Mouse (Mus musculus) thymus, postnatal 25 days (tissue): ENCODE data around the gene Cabp1.
"Not testable (repeated sequence)": the region's sequence is repeated elsewhere in the genome, so short reads cannot be mapped to it uniquely, and the experiment has no call there.

Source experiments
- DNase-seq: peaks from one replicate; pipeline ENCODE4 v3.0.0; 2022

The Cabp1 gene

DNA sequence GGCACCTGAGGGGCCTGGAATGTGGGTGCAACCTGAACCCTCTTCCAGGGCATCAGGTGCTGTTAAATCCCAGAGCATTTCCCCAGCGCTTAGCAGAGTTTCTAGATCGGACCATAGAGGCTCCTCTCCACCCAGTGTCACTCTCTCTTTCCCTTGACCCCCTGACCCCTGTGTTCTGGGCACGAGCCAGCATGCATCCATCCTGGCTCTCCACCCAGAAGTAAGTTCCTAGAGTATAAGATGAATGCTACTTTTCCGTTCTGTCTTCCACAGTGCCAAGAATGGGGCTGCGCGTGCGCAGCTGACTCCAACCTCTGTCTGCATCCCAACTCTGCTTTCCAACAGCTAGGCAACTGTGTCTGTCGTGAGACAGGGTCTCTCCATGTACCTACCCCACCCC is 24.0 kb downstream of the Cabp1 start:
- DNase-seq, result no peak

DNA sequence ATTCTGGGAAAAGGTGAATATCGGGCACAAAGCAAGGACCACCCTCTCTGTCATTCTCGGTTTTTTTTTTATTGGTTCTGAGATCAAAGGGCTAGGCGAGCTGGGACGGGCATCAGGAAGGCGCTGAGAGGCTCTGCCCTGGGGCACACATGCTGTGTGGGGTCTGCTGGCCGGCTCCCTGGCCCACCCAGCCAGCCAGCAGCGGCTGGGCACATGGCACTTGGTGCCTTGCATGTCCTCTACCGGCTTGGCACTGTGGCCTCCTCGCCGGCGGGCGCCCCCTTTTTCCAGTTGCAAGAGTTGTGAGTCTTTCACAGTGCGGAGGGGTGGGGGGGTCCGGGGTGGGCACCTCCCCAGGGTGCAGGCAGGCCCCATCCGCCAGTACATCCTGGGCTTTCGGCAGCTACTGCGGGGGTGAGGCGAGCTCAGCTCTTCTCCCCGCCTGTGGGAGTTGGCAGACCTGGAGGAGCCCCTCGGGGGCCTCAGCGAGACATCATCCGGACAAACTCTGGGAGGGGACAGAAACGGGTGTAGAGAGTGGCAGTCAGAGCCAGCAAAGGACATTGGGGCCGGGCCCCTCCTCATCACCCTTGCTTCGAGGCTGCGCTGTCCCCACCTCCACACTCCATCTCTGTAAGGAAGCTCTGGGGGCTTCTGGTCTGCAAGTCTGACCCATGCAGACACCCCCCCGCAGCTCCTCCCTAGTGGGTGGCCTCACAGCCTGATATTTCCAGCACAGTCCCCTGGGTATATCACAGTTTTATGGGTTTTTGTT is 25.4 kb downstream of the Cabp1 start:
- peak; percentile 42 for DNase-seq

DNA sequence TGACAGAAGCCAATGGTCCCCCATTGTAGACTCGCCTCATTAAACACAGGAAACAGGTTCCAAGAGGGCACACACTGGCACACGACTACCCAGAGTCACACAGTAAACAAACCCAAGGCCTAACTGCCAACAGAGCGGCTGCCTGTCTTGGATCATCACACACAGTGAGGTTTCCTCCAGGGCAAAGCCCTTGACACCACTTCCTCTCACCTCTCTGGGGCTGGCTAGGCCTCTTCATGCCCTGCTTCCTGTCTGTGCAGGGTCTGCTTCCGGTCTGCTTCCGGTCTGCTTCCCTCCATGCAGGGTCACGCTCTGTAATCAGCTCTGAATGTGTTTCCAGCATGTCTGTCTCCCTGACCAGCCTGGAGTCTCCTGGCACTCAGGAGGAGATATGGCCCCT is 26.8 kb downstream of the Cabp1 start:
- DNase-seq, result peak; percentile 82

DNA sequence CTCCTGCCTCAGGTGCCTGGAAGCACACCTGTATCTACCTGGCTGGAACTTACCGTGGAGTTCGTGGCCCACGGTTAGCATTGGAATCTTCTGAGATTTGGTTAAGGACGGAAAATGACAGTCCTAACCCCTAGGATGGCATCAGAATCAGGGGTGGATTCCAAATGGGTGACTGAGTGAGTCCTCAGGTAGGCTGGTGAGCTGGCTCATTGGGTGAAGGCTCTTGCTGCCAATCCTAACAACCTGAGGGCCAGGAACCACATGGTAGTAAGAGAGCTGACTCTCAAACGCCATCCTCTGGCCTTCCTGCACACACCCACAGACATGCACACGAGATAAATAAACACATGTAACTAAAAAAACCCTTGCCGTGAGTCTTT is 27.4 kb downstream of the Cabp1 start:
- DNase-seq, result no peak

DNA sequence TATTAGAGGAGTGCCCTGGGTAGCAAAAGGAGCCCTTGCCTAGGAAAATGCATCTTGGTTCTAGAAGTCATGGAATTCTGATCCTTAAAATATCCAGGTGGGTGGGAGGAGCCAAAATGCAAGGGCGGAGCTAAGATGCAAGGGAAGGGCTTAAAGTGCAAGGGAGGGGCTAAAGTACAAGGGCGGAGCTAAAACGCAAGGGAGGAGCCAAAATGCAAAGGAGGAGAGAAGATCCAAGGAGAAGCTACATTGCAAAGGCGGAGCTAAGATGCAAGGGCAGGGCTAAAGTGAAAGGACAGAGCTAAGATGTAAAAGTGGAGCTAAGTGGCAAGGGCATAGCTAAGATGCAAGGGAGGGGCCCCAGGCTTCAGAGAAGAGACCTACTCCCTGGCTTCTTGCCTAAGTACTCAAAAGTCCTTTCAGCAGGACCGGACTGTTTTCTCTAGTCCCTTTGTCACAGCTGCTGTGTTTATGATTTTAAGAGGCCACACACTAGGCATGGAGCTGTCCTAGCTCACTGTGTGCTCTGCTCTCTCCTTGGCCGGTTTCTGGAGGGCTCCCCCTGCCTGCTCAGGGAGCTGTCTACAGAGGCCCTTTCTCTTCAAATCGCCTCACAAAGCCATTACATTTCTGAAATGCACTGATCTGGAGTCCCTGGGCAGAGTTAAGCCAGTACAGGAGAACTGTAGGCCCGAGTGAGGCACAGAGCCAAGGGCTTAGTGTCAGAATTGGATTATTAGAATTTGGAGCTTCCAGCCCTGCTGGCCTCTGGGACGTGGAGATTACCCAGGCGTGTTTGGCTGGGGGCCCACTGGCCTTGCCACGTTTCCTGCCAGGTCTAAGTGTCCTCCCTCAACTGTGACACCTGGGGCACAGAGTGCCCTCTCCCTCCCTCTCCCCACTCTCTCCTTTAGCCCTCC is 28.0 kb downstream of the Cabp1 start:
- DNase-seq, result no peak

DNA sequence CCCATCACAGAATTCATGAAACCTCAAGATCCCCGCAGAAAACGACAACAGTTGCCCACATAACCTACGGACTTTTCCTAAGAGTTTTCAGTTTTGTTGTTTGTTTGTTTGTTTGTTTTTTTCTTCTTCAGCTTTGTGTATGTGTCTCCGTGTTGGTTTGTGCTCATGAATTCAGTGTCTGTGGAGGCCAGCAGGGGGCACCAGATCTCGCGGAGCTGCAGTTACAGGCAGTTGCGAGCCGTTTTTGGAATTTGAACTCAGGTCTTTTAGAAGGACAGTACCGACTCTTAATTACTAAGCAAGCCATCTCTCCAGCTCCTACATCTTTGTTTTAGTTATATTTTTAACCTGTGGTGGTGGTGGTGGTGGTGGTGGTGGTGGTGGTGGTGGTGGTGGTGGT is 28.8 kb downstream of the Cabp1 start:
- DNase-seq, result no peak

DNA sequence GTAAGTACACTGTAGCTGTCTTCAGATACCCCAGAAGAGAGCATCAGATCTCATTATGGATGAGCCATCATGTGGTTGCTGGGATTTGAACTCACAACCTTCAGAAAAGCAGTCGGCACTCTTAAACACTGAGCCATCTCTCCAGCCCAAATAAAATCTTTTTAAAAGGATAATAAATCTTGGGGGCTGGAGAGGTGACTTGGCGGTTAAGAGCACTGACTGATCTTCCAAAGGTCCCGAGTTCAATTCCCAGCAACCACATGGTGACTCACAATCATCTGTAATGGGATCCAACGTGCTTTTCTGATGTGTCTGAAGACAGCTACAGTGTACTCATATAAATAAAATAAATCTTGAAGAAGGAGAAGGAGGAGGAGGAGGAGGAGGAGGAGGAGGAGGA is 29.7 kb downstream of the Cabp1 start:
- DNase-seq, result not testable (repeated sequence)

DNA sequence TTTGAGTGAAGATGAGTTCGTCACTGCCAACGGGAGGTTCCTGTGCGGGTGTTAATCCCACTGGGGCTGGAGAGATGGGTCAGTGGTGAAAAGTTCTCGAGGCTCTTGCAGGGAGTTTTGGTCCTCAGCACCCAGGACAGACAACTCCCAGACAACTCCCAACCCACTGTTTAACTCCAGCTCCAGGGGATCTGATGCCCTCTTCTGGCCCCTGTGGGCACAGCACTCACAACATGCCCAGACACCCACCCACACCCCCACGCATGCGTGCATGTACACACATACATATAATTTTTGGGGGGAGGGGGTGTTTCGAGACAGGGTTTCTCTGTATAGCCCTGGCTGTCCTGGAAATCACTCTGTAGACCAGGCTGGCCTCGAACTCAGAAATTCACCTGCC is 30.6 kb downstream of the Cabp1 start:
- peak; percentile 77 for DNase-seq

DNA sequence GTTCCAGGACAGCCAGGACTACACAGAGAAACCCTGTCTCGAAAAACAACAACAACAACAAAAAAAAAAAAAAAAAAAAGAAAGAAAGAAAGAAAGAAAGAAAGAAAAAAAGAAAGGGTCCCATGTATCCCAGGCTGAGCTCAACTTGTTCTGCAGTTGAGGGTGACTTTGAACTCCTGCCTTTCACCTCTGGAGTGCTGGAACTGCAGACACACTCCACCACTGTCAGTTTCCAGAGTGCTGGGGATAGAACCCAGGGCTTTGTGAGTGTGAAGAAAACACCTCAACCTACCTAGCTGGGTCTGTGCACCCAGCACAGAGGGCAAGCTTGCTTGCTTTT is 32.3 kb downstream of the Cabp1 start:
- not testable (repeated sequence) for DNase-seq

DNA sequence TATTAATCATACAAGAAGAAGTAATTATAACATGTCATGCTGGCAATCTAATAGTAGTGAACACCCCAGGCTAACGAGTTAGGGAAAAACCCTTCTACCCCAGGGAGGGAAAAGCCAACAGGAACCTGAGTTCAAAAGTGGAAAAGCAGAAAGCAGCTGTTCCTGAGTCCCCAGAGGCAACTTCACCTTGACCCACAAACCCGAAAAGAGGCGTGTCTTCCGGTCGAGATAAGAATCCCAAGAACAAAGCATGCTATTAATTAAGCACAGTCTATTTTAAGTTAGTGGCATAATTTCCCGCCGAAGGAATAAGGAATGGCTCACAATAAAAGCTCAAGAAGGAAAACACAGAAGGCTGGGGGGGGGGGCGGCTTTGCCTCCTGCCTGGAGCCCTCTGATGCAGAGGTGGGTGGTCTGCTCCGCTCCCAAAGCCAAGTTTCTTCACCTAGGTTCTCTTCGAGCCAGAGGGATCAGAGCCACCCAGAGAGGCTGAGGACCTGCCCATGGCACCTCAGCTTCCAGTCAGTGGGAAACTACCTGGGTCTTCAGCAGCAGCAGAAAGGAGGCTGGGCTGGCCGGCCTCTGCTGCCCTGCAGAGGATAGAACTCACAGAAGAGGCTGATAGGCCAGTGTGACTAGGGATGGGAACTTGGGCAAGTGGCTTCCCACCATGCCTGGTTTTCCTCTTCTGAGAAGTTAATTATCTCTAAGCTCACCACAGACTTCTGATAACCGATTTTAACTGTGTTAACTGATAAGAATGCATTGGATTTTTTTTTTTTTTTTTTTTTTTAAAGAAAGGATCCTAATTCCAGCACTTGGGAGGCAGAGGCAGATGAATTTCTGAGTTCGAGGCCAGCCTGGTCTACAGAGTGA is 32.9 kb downstream of the Cabp1 start:
- DNase-seq, result no peak

DNA sequence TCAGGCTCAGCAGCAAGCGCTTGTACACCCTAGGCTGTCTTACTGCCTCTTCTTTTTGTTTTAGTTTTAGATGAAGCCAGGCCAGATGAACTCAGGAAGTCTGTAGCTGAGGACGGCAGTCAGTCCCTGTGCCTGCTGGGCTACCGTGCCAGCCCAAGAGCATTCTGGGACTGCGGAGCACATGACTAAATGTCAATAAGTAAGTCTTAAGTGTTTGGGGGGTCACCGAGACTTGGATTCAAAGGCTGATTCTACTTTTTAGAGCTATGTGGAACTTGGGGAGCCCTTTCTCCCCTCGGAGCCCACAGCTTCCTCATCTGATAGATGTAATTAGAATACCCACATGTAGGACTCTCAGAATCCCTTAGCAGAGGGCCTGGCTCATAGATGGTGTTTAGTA is 33.5 kb downstream of the Cabp1 start:
- no peak for DNase-seq

DNA sequence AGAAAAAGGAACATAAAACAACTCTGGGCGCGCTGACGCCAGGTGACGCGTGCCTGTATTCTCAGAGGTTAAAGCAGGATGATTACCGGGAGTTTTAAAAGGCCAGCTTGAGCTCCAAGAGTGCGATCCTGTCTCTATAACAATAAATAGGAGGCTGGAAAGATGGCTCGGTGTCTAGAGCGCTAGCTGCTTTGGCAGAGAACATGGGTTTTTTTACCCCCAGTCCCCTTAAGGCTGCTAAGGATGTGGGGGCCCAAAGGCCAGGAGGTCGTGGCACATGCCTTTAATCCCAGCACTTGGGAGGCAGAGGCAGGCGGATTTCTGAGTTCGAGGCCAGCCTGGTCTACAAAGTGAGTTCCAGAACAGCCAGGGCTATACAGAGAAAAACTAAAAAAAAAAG is 35.0 kb downstream of the Cabp1 start:
- no peak for DNase-seq

DNA sequence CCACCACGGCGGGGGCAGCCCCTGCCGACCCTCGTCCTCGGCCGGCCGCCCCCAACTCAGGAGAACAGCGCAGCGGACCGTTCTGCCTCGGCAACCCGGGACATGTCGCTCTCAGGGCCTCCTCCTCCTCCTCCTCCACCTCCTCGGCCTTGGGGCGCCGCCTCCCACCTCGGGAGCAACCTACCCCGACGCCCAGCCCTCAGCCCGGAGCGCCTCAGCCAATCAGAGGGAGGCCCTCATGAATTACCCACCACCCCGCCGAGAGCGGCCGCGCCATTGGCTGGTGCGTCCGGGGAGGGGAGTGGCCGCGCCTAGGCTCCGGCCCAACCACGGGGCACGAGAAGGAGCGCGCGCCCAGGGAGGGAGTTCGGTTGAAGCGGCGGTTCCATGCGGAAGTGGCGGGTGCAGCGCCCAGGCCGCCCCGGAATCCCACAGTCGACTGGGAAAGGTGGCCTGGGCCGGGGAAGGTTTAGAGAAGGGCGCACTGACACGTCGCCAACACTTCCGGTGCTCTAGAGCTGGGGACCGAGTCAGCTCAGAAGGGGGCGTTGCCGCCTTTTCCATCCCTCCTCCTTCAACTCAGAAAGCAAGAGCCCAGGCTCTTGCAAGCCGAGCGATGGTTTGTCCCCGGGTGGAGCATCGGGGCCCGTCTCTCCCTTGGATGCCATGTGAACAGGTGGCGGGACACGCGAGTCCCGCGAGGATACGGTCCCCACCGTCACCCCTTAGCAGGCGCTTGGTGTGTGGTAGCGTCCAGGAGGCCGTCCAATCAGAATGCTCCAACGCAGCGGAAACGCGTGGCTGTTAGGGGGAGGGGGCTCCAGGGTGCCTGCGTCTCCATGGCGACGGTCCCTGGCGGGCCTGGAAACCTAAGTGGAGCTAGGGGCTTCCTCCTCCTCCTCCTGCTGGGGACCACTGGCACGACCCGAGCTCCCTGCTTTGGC is 35.9 kb downstream of the Cabp1 start, which contains the start of gene Mlec:
Mlec (minus strand) TSS at position 140 of the 944 bp plus-strand sequence.
- peak; percentile 99 for DNase-seq

DNA sequence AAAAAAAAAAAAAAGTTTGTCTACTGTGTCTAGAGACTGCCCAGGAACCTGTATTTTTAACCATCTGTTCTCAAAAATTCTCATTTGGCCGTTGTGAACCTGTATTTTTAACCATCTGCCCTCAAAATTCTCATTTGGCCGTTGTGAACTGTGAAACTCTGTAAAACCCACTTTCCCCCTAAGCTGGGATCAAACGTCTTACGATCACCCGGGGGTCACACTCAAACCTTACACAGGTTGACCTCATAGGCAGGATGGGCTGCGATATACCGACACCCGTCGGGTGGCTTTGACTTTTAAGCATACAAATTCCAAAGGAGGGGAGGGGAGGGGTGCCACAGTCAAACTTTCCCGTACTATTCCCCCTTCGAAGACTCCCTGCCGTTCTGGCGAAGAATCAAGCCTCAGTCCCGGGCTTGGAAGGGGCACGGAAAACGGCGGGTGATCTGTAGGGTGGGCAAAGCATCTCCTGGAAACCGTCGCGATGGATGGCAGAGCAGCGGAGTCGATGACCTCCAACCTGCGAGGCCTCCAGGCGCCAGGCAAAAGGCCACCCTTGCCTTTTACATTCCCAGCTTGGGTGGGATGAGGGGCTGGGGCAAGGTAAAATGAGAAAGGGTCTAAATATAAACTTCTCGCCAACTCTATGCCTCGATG is 37.1 kb downstream of the Cabp1 start:
- DNase-seq, result peak; percentile 62

DNA sequence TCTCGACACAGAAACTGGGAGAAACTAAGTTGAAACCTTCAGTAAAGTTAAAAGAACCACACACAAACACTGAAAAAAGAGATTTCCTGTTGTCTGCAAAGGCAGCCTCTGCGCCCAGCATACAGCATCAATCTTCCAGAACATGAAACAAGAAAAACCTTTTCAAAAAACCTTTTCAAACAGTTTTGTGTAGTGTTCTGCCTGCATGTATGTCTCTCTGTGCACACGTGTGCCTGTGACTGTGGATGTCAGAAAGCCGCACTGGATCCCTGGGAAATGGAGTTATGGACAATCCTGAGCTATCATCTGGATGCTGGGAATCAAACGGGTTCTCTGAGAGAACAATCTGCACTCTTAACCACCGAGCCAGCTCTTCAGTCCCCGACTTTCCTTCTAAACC is 37.8 kb downstream of the Cabp1 start:
- peak; percentile 44 for DNase-seq

DNA sequence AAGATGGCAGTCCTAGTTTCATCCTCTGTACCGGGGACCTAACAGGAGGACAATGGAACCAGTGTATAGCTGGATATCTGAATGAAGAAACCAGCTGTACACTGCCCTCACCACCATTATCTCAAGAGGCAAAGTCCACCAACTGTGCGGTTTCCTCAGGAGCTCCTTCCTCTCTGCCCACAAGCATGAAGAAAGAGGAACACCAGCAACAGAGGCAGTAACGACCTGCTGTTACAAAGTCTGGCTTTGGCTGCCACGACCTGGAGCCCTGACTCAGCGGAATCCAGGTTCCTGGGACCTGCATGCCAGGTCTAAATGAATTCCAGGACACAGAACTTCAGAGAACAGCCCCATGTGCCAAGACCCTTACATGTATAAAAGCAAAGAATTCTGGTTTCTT is 38.4 kb downstream of the Cabp1 start:
- peak; percentile 46 for DNase-seq

DNA sequence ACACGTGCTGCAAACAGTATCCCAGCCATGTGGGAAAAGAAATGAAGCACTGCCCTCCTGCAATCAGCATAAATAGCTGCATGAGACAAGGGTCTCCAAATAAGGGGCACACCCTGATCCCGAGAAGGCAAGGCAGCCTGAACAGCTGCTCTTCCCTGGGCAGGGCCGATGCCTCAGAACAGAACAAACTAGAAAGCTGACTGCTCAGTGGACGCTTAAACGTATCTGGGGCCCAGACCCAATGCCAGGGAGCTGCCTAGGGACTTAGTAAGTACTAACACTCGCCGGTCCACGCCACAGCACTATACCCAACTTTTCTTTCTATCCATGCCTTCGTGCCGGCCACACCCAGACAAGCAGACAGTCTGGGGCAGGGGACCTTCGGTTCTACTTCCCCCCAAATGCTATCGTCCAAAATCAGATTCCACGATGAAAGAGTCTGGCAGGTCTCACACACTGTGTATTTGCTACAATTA is 39.0 kb downstream of the Cabp1 start:
- no peak for DNase-seq

DNA sequence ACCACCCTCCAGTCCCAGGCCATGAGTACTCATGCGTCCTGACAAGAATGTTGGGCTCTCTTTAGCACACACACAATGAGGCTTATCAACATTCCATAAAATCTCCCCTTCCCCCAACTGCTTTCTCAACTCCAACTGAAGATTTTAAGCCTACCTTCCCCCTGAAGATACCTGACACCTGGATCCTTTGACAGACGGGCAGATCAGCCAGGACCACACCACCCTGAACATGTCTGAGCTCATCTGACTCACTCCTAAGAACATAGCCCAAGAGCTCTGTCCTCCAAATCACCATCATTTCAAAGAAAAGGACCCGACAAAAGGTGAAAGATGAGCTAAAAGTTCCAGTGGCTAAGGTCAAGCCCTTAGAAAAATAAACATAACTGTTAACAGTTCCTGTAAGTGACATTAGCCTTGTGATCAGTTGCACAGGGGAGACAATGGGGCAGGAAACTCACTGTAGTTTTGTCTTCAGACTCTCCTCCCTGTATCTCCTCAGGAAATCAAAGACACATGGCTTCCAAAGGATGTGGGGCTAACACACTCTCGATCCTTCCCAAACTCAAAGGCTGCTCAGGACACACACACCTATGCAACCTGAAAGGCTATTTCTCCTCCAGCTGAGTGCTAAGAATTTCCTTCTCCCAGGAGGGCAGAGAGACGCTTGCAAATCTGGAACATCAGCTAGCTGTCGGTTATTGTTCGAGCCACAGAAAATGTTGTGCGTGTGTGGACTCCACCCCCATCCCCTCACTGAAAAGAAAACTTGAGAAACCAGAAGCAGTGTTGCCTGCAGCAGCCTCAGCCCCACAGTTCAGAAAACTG is 41.8 kb downstream of the Cabp1 start:
- no peak for DNase-seq

DNA sequence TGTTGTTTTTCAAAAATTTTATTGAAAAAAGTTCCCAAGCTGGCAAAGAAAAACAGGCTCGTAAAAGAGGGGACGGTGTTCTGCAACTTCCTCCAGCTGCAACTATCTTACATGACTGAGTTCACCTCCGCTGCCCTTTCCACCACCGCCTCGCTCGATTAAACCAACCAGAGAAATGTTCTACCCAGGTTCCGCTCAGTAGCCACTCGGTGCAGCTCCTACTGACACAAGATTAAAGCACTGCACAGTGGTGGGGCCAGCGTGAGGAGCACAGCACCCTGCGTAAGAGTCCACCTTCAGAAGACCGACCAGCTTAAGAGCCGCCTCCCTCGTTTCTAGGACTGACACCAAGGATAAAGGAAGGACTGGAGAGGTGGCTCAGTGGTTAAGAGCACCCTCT is 42.7 kb downstream of the Cabp1 start:
- no peak for DNase-seq

DNA sequence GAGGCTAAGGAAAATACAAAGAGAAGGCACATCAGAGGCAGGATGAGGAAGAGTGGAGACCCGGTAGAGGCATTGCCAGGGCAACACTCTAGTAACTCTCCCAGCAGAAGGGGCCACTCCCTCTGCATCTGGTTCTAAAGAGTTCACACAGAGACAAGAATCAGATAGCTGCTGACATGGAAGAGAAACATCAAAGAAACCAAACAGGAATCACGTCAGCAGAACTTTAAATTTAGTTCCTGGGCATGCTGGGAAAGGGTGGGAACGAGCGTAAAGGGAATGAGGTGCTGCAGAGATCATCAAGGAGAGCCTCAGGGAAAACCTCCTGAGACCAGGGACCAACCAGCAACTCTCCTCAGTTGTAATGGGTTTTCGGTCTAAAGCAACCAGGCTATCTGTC is 43.2 kb downstream of the Cabp1 start:
- no peak for DNase-seq
